In genomic region chr10:22010088-22010818, GRCm38 (mm10) we compare ENCODE assay signal across 9 mouse cellular contexts. TPM values are rescaled to one million over a fixed set of nuclear protein-coding genes. Genes with fewer than 3 reads are reported as not detected.
DNase-seq lines count a peak whose midpoint lies in the region; ATAC-seq and TF ChIP-seq lines count a peak whose summit lies in the region.
"Had no signal": no experiment of that assay in that cellular context is flagged by ENCODE, and none has a peak within 500 bp of the region (broad histone marks: within the 10 kb centered on the region; RNA-seq: fewer than 3 reads in every experiment).

No protein-coding gene starts in this region.

- no peaks in the 10 kb centered on the region for H3K9me3 ChIP-seq in ES-E14 (ENCODE audit: control insufficient read depth, insufficient read depth, low read depth, low read length)
- no peaks in the 10 kb centered on the region for H3K9me3 ChIP-seq in heart, postnatal 0 days (replicated peaks; ENCODE audit: control insufficient read depth, low read length)
- H3K9me3 ChIP-seq: limb, embryonic 12.5 days had no signal

- ATAC-seq in erythroblast, adult 5-6 weeks (replicated peaks; ENCODE audit: low FRiP score, poor library complexity, severe bottlenecking) = 0 out of 2 replicates have a peak, but pooled peaks have one; percentile 67
- ATAC-seq in heart, postnatal 0 days (ENCODE audit: insufficient read depth, low read depth) = no peak; the same call in 1 of the 2 replicates

- no peaks in the 10 kb centered on the region for H3K4me1 ChIP-seq in ES-E14 (ENCODE audit: control insufficient read depth in 2 of 2, insufficient read depth in 2 of 2, low read length in 2 of 2, poor library complexity in 1 of 2)
- H3K4me1 ChIP-seq in bone marrow macrophage, adult 2 months (ENCODE audit: control insufficient read depth, insufficient read depth, low read length) = no peaks in the 10 kb centered on the region
- H3K4me1 ChIP-seq in heart, postnatal 0 days (ENCODE audit: control insufficient read depth, insufficient read depth) = no peaks in the 10 kb centered on the region
- H3K4me1 ChIP-seq: limb, embryonic 12.5 days had no signal

- in situ Hi-C loops in ES-E14 (cut with MboI; ENCODE audit: low sequenced_read_pairs in 2 of 2, unreplicated experiment in 2 of 2) = loop anchor here in 1 of 2 experiments (25.0 kb wide), 1 partner anchor 398 kb away; no protein-coding TSS in a partner anchor

- H3K4me2 ChIP-seq in heart, postnatal 0 days (ENCODE audit: low read depth, low read length) = no peak overlapping the region
- H3K4me2 ChIP-seq: limb, embryonic 12.5 days had no signal

- TF ChIP-seq CTCF in bone marrow macrophage, adult 2 months (IDR thresholded peaks at IDR 0.05; ENCODE audit: low read depth, low read length) = peak; percentile 70
- peak; percentile 85 for TF ChIP-seq CTCF in heart, postnatal 0 days (IDR thresholded peaks at IDR 0.05; ENCODE audit: low read depth)

- no peak for TF ChIP-seq POLR2A in bone marrow macrophage, adult 2 months (IDR thresholded peaks at IDR 0.05; ENCODE audit: borderline replicate concordance, low read depth, low read length)

- no peak for DNase-seq in ES-E14 (ENCODE audit: low read depth, low spot score)
- DNase-seq in heart, postnatal 0 days (ENCODE audit: low spot score) = peak; percentile 57
- DNase-seq in layer of hippocampus, adult 8-10 months (ENCODE audit: low spot score in 2 of 2) = peak; percentile 63 to 91
- peak; percentile 87 for DNase-seq in lung, postnatal 14 days
- peak; percentile 86 for DNase-seq in retina, embryonic 14.5 days (ENCODE audit: low spot score)
- DNase-seq in thymus, postnatal 4 days = peak; percentile 89

- H3K4me3 ChIP-seq in ES-E14 (ENCODE audit: insufficient read depth in 1 of 2, low read depth in 1 of 2, low read length in 2 of 2, poor library complexity in 1 of 2, severe bottlenecking in 1 of 2) = no peak overlapping the region
- H3K4me3 ChIP-seq in bone marrow macrophage, adult 2 months (ENCODE audit: insufficient read depth, low read length) = no peak overlapping the region
- H3K4me3 ChIP-seq in heart, postnatal 0 days (ENCODE audit: low read depth, low read length) = no peak overlapping the region
- H3K4me3 ChIP-seq: limb, embryonic 12.5 days had no signal

- H3K27ac ChIP-seq in ES-E14 (ENCODE audit: insufficient read depth, low read depth, low read length, poor library complexity, severe bottlenecking) = no peak overlapping the region
- no peak overlapping the region for H3K27ac ChIP-seq in bone marrow macrophage, adult 2 months (ENCODE audit: insufficient read depth, low read depth, low read length)
- H3K27ac ChIP-seq in heart, postnatal 0 days (ENCODE audit: low read depth) = no peak overlapping the region
- H3K27ac ChIP-seq: limb, embryonic 12.5 days had no signal

- H3K9ac ChIP-seq in ES-E14 (ENCODE audit: insufficient read depth, low read depth, low read length, poor library complexity, severe bottlenecking) = no peak overlapping the region
- H3K9ac ChIP-seq in heart, postnatal 0 days (replicated peaks; ENCODE audit: low read depth, low read length) = no peak overlapping the region
- H3K9ac ChIP-seq: limb, embryonic 12.5 days had no signal

- no peaks in the 10 kb centered on the region for H3K36me3 ChIP-seq in ES-E14 (ENCODE audit: control insufficient read depth, insufficient read depth, low read length, poor library complexity, severe bottlenecking)
- no peaks in the 10 kb centered on the region for H3K36me3 ChIP-seq in heart, postnatal 0 days (replicated peaks; ENCODE audit: control insufficient read depth, insufficient read depth, low read length)
- H3K36me3 ChIP-seq: limb, embryonic 12.5 days had no signal

- TF ChIP-seq EP300 in heart, postnatal 0 days (IDR thresholded peaks at IDR 0.05; ENCODE audit: low read depth) = no peak

- no peaks in the 10 kb centered on the region for H3K27me3 ChIP-seq in heart, postnatal 0 days (ENCODE audit: control insufficient read depth, insufficient read depth, low read length)
- H3K27me3 ChIP-seq: limb, embryonic 12.5 days had no signal

- WGBS in heart, postnatal 0 days = 34% methylated on average over 19 of the region's 19 CpGs

TF ChIP-seq in ES-E14, 5 proteins besides CTCF, POLR2A, EP300 and RAD21:
- TF ChIP-seq HCFC1 (IDR thresholded peaks at IDR 0.05; ENCODE audit: borderline replicate concordance, insufficient read depth, low read length) (no peak), ZC3H11A (IDR thresholded peaks at IDR 0.05; ENCODE audit: borderline replicate concordance, low read depth, low read length) (peak; percentile 95)

RNA-seq across cellular contexts. Expression of gene 4930444G20Rik, which starts 57.6 kb away (rescaled TPM):
- total RNA-seq in ES-E14 (2012; rRNA removed) = 0.22 and 0.32 TPM in 2 replicates
- not detected in 2 replicates for polyA plus RNA-seq in bone marrow macrophage, adult 2 months (2012; ENCODE audit: insufficient read depth, insufficient read length, missing spikeins)
- total RNA-seq in erythroblast, adult 5-6 weeks (2015; ENCODE audit: low replicate concordance) = not detected in 2 replicates
- not detected in 2 replicates for total RNA-seq in erythroblast, adult 5-6 weeks (2017; ENCODE audit: low replicate concordance)
- not detected in 2 replicates for total RNA-seq in heart, postnatal 0 days (2014; rRNA removed; ENCODE audit: low replicate concordance)
- polyA plus RNA-seq in heart, postnatal 0 days (2015; fragmentation: Nextera tagmentation; extraction: Ambion mirVana) = not detected in 2 replicates
- total RNA-seq in layer of hippocampus, adult 8-10 months (2022) = not detected
- polyA plus RNA-seq: limb, embryonic 12.5 days had no signal
